Mouse (Mus musculus): ENCODE measurements at regions not wholly inside any gene's neighbourhood (a gene's known extent, or its start where the extent isn't known, plus 50 kb on each side); places are given as distances from the start of the nearest gene placed in this dataset.

DNA sequence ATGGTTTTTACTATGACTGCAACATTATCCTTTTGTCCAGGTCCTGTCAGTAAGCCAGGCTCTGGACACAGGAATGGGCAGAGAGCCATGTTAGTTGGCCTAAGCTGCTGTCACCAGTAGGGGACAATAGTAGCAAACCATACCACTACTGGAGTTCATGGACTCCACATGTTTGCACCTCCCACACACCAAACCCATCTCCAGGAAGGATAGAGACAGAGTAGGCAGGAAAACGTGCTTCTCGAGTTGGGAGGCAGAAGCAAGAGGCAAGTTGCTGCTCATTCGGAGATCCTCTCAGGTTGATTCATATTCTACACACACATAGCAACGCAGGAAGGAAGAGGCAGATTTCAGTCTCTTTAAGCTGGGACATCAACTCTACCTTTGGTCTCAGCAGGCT is 85.2 kb upstream of the Vstm2b start:
- no peak for TF ChIP-seq ZNF384 (IDR thresholded peaks at IDR 0.05; ENCODE audit: low read depth, low read length)
- TF ChIP-seq CHD2 (IDR thresholded peaks at IDR 0.05; ENCODE audit: low read depth, low read length): no peak
- no peak for TF ChIP-seq ZC3H11A (IDR thresholded peaks at IDR 0.05; ENCODE audit: borderline replicate concordance, low read depth, low read length)
